Mouse (Mus musculus) forebrain, postnatal 0 days (tissue): Measurements from ENCODE around the gene Rad9a. TPM values are rescaled to one million over a fixed set of nuclear protein-coding genes. Genes with fewer than 3 reads are reported as not detected.
"Not testable (repeated sequence)": the region's sequence is repeated elsewhere in the genome, so short reads cannot be mapped to it uniquely, and the experiment has no call there.

ENCODE experiments used
- ATAC-seq: fragments of 200-750 bp; cut with Nextera tagmentation; 2 replicates; pipeline ENCODE4 v1.8.0; 2017; ENCODE audit warnings: mild to moderate bottlenecking, moderate library complexity
- DNase-seq: peaks from one replicate; pipeline ENCODE4 v3.0.0-alpha.2; 2015
- H3K27ac ChIP-seq: fragments of 300-500 bp; sonication (generic); 2 replicates; pipeline ENCODE4 v1.5.1; 2014; ENCODE audit warnings: low read depth, mild to moderate bottlenecking, antibody characterized with exemption, low read length, moderate library complexity, mixed read lengths
- H3K27me3 ChIP-seq: fragments of 300-500 bp; sonication (generic); 2 replicates; pipeline ENCODE4 v1.6.1; 2014; ENCODE audit warnings: mild to moderate bottlenecking, low read length, mixed read lengths; ENCODE audit not compliant: insufficient read depth
- H3K36me3 ChIP-seq: fragments of 300-500 bp; sonication (generic); 2 replicates; pipeline ENCODE4 v1.6.1; 2014; ENCODE audit warnings: mild to moderate bottlenecking, moderate library complexity; ENCODE audit not compliant: insufficient read depth
- H3K4me1 ChIP-seq: fragments of 300-500 bp; sonication (generic); 2 replicates; pipeline ENCODE4 v1.6.1; 2014; ENCODE audit warnings: antibody characterized with exemption; ENCODE audit not compliant: insufficient read depth
- H3K4me2 ChIP-seq: fragments of 300-500 bp; sonication (generic); 2 replicates; pipeline ENCODE4 v1.6.1; 2014; ENCODE audit warnings: low read depth, mild to moderate bottlenecking, moderate library complexity
- H3K4me3 ChIP-seq: fragments of 300-500 bp; sonication (generic); 2 replicates; pipeline ENCODE4 v1.5.1; 2014; ENCODE audit warnings: low read depth, low read length, mixed read lengths
- H3K9ac ChIP-seq: fragments of 300-500 bp; sonication (generic); 2 replicates; pipeline ENCODE4 v1.6.1; 2014; ENCODE audit warnings: mild to moderate bottlenecking
- H3K9me3 ChIP-seq: fragments of 300-500 bp; sonication (generic); 2 replicates; pipeline ENCODE4 v1.6.1; 2016; ENCODE audit warnings: low read length
- CTCF ChIP-seq: sonication (generic); IDR thresholded peaks from 2 replicates; pipeline ENCODE4 v1.5.1; 2016; ENCODE audit warnings: antibody characterized with exemption, control low read depth, low read depth
- WGBS: fragments of 180-500 bp; shearing (Covaris S2); extraction: QIAGEN DNeasy Blood & Tissue Kit; methylation state at CpG from one replicate; pipeline ENCODE4 v1.1.7; 2014; 5-methylcytosine and 5-hydroxymethylcytosine counted together
- polyA plus RNA-seq: library from polyadenylated mRNA; unstranded; fragments of >200 nt; fragmentation: Nextera tagmentation; extraction: Ambion mirVana; gene quantifications from 2 replicates; pipeline ENCODE4 v1.2.1, GENCODE M21; 2015
- total RNA-seq: library from RNA; depleted of rRNA; stranded (reverse); fragments of >200 nt; gene quantifications from 2 replicates; pipeline ENCODE4 v1.2.3, GENCODE M21; 2014; rRNA removed

The Rad9a gene
- total RNA-seq (11.8 and 16.4 TPM in 2 replicates), polyA plus RNA-seq (15.9 and 16.5 TPM in 2 replicates)

DNA sequence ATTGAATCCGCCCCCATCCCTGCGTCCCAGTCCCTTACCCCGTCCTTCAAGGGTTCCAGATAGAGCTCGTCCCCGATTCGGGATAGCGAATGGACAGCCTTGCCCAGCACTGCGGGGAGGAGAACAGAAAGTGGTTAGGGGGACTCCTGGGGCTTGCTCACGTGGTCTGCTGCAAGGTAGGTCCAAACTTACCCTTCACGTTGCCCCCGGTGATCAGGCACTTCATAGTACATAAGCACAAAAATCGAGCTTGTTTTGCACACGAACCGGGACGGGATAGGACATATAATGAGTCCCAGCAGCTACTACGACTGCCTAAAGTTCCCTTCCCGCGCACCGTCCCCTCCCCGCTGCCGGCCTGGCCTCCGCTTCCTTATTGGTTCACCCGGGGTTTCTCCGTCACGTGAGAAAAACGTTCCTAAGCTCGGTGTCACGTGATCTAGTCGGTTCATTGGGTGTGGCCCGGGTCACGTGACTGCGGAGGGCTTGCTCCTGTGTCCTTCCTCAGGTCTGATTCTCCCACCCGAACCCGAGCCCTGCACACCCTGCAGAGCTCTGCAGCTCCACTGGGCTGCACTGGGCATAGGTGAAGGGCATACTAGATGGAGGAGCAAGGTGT lies at the start of gene Rad9a:
Rad9a (minus strand) TSS at position 372 of the 619 bp plus-strand sequence.
- Histone ChIP-seq H3K4me2 (peak within 1 kb of the TSS; percentile 95), H3K9ac (peak within 1 kb of the TSS; percentile 72), H3K27me3 (no peaks in the 10 kb centered on the region), H3K9me3 (no peaks in the 10 kb centered on the region), H3K4me3 (peak within 1 kb of the TSS; percentile 61), H3K27ac (0 out of 2 replicates have a peak within 1 kb of the TSS, but pooled peaks have one; percentile 50), H3K4me1 (peaks cover 15% of the 10 kb centered on the region; the same call in 1 of the 2 replicates), H3K36me3 (peaks cover 18% of the 10 kb centered on the region)
- no peak for TF ChIP-seq CTCF
- under 1% methylated on average over 34 of the region's 34 CpGs for WGBS
- DNase-seq (peak; percentile 97), ATAC-seq (peak; percentile 91)

DNA sequence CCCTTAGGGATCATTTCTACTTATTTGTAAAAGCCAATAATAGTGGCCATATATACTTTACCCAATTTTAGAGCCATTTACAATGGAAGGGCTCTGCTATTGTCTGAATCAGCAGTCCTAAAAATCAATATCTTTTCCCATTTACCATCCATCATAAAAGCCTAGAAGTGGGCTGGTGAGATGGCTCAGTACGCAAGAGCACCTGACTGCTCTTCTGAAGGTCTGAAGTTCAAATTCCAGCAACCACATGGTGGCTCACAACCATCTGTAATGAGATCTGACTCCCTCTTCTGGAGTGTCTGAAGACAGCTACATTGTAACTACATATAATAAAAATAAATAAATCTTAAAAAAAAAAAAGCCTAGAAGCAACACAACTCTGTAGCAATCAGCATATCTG lies 47.2 kb upstream of the Rad9a start:
- H3K4me2 ChIP-seq, H3K4me3 ChIP-seq, H3K27me3 ChIP-seq, H3K36me3 ChIP-seq, H3K9me3 ChIP-seq, H3K4me1 ChIP-seq, ATAC-seq, DNase-seq, H3K9ac ChIP-seq, H3K27ac ChIP-seq: not testable (repeated sequence)
- WGBS = 77% methylated on average over 1 of the region's 1 CpGs

DNA sequence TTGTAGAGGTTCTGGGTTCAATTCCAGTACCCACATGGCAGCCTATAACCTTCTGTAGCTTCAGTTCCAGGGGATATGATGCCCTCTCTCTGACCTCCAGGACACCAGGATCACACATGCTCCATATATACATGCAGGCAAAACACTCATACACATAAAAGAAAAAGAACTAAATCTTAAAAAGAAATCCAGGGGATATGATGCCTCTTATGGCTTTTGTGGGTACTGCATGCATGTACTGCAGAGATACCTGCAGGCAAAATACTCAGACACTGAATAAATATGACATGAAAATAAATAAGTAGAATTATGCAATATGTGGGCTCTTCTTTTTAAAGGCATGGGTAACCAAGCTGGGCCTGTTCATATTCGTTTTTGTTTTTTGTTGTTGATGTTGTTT lies 45.5 kb upstream of the Rad9a start:
- no peaks in the 10 kb centered on the region for H3K9me3 ChIP-seq
- no peak for DNase-seq
- ATAC-seq = no peak
- WGBS = 57% methylated on average over 1 of the region's 1 CpGs
- H3K4me1 ChIP-seq = no peaks in the 10 kb centered on the region
- no peak overlapping the region for H3K4me3 ChIP-seq
- no peak; the same call in 1 of the 2 replicates for TF ChIP-seq CTCF
- H3K4me2 ChIP-seq = no peak overlapping the region
- no peak overlapping the region for H3K9ac ChIP-seq
- H3K36me3 ChIP-seq = no peaks in the 10 kb centered on the region
- no peak overlapping the region for H3K27ac ChIP-seq
- no peaks in the 10 kb centered on the region for H3K27me3 ChIP-seq

DNA sequence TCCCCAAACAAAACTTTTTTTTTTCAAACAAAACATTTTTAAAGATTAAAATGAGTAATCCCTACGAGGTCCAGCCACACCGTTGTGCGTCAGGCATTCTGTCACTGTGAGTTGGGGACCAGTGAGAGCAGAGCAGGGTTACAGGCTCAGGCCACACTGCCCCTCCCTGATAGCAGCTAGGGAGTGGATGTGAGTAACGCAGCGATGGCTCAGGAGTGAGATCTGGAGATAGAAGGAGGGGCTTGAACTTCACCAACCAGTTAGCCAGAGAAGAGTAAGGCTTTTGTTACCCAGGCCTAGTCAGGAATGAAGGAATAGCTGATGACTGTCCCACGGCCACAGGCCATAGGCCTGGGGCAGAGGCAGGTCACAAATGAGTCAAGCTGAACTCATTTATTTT lies 43.3 kb upstream of the Rad9a start:
- Histone ChIP-seq H3K9ac (no peak overlapping the region), H3K4me3 (no peak overlapping the region), H3K27me3 (no peaks in the 10 kb centered on the region), H3K9me3 (no peaks in the 10 kb centered on the region), H3K27ac (no peak overlapping the region), H3K4me2 (no peak overlapping the region), H3K36me3 (no peaks in the 10 kb centered on the region), H3K4me1 (no peaks in the 10 kb centered on the region)
- 85% methylated on average over 6 of the region's 6 CpGs for WGBS
- DNase-seq = no peak
- TF ChIP-seq CTCF = no peak
- no peak for ATAC-seq

DNA sequence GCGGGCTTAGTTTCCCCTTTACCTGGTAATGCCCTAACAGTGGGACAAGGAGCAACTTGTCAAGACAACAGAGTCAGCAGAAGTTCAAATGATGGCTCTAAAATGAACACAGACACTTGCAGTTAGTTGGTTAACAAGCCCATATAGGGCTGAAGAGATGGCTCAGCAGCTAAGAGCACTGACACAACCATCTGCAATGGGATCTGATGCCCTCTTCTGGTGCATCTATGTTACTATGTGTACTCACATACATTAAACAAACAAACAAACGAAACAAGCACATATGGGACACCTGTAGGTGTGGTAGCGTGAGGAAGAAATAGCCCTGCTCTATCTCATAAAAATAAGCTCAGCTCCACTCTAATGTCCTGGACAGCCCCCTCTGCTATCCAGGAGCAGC lies 41.0 kb upstream of the Rad9a start:
- no peak overlapping the region for H3K4me2 ChIP-seq
- no peaks in the 10 kb centered on the region for H3K36me3 ChIP-seq
- TF ChIP-seq CTCF = 0 out of 2 replicates have a peak, but pooled peaks have one; percentile 8
- no peaks in the 10 kb centered on the region for H3K9me3 ChIP-seq
- H3K4me3 ChIP-seq = no peak overlapping the region
- ATAC-seq (no peak), DNase-seq (no peak)
- no peaks in the 10 kb centered on the region for H3K4me1 ChIP-seq
- 62% methylated on average over 3 of the region's 3 CpGs for WGBS
- H3K9ac ChIP-seq = no peak overlapping the region
- no peaks in the 10 kb centered on the region for H3K27me3 ChIP-seq
- H3K27ac ChIP-seq = no peak overlapping the region

DNA sequence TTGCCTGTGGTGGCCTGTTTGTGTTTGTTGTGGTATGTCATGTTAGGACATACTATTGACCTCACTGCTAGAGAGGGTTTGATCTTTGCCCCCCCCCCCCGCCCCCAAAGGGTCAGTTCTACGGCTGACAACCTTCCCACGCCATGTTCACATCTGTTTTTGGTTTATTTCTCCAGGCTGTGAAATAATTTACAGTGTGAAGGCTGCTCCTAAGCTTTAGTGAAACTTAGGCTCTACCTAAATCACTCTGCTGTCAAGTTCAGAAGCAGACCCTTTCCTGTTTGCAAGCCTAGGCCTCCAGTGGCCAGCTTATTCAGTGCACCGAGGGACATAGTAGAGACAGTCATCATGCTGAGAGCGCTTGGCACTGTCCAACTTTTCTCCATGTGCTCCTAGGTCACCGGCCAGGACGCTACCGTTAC lies 38.8 kb upstream of the Rad9a start:
- Histone ChIP-seq H3K4me2 (no peak overlapping the region), H3K36me3 (no peaks in the 10 kb centered on the region), H3K9me3 (no peaks in the 10 kb centered on the region), H3K4me1 (no peaks in the 10 kb centered on the region), H3K27me3 (no peaks in the 10 kb centered on the region), H3K4me3 (no peak overlapping the region), H3K27ac (no peak overlapping the region), H3K9ac (no peak overlapping the region)
- WGBS = 75% methylated on average over 8 of the region's 8 CpGs
- ATAC-seq (no peak), DNase-seq (no peak)
- TF ChIP-seq CTCF = no peak

DNA sequence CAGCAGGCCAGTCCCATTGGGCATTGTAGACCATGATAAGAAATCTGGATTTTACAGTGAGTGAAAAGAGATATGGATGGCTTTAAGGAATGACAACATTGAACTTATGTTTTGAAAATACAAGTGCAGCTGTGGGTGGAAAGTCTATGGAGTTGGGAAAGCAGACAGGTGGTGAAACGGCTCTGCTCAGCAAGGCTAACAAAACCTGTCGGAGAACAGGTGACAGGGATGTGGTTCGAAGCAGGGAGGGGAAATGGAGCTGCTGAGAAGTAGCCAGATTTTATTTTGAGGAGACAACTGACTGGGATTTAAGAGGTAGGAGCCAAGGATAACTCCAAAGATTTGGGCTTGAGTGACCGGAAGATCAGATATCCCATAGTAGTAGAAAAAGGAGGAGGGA lies 33.1 kb upstream of the Rad9a start:
- H3K9ac ChIP-seq = no peak overlapping the region
- H3K27me3 ChIP-seq = no peaks in the 10 kb centered on the region
- ATAC-seq (no peak), DNase-seq (no peak)
- no peaks in the 10 kb centered on the region for H3K36me3 ChIP-seq
- no peak overlapping the region for H3K4me2 ChIP-seq
- no peak overlapping the region for H3K4me3 ChIP-seq
- H3K27ac ChIP-seq = no peak overlapping the region
- no peaks in the 10 kb centered on the region for H3K9me3 ChIP-seq
- peaks cover 9% of the 10 kb centered on the region; the same call in 1 of the 2 replicates for H3K4me1 ChIP-seq
- 86% methylated on average over 4 of the region's 4 CpGs for WGBS
- TF ChIP-seq CTCF = no peak
